ENCODE assay signal across 20 mouse cellular contexts in the genomic region with DNA sequence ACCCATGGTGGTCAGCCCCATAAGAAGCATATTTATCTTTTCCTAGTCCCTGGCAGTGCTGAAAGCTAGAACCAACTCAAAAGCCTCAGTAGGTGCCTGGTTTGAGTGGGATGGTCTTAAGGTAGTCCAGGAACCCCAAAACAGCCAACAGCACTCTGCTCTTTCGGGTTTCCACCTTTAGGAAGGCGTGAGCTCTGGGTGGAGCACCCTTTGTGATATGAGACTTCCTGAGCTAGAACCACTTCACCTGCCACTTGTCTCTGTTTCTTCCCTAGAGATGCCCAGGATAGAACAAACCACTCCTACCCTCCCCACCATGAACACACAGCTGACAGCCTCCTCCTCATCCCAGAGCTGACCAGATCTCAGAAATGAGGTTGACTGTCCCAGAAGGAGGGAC. TPM values are rescaled to one million over a fixed set of nuclear protein-coding genes. Genes with fewer than 3 reads are reported as not detected.
DNase-seq lines count a peak whose midpoint lies in the region; ATAC-seq lines count a peak whose summit lies in the region.
"Had no signal": no experiment of that assay in that cellular context is flagged by ENCODE, and none has a peak within 500 bp of the region (broad histone marks: within the 10 kb centered on the region; RNA-seq: fewer than 3 reads in every experiment).

No protein-coding gene starts in this region.

- H3K9ac ChIP-seq in heart, embryonic 15.5 days: no peak overlapping the region
- H3K9ac ChIP-seq: embryonic facial prominence, embryonic 12.5 days; forebrain, postnatal 0 days; hindbrain, embryonic 12.5 days had no signal

- ATAC-seq in heart, embryonic 15.5 days (replicated peaks; ENCODE audit: insufficient number of reproducible peaks, insufficient read depth, low FRiP score, low read depth): no peak
- peak; percentile 75 for ATAC-seq in CD4-positive, CD25-positive, alpha-beta regulatory T cell, adult 4 months
- peak; percentile 16; the same call in 1 of the 2 replicates for ATAC-seq in megakaryocyte progenitor cell, adult 5-6 weeks (replicated peaks; ENCODE audit: poor library complexity)
- ATAC-seq: forebrain, postnatal 0 days; intestine, postnatal 0 days; Patski had no signal

- H3K27me3 ChIP-seq in heart, embryonic 15.5 days: no peaks in the 10 kb centered on the region
- H3K27me3 ChIP-seq: embryonic facial prominence, embryonic 12.5 days had no signal

- H3K27ac ChIP-seq in heart, embryonic 15.5 days: peak overlapping the region; percentile 88
- H3K27ac ChIP-seq: embryonic facial prominence, embryonic 12.5 days; hindbrain, embryonic 12.5 days had no signal

- no peak for DNase-seq in heart, postnatal 14 days
- DNase-seq in CD4-positive helper T cell, adult 2 months (ENCODE audit: low read depth, low spot score): peak; percentile 74
- no peak for DNase-seq in cerebellum, postnatal 14 days
- DNase-seq in MN1 (ENCODE audit: low spot score): no peak
- DNase-seq: cerebellum, adult 11 months; cerebellum, postnatal 36 days; forebrain, postnatal 0 days; gastrocnemius, postnatal 10 days; kidney, postnatal 14 days; lung, adult 18-20 months; lung, postnatal 4 days; midbrain, embryonic 14.5 days; right cerebral cortex, postnatal 14 days had no signal

- H3K4me2 ChIP-seq in heart, embryonic 15.5 days: no peak overlapping the region
- H3K4me2 ChIP-seq: embryonic facial prominence, embryonic 12.5 days; hindbrain, embryonic 12.5 days had no signal

- H3K4me3 ChIP-seq in heart, embryonic 15.5 days: no peak overlapping the region
- H3K4me3 ChIP-seq: embryonic facial prominence, embryonic 12.5 days; hindbrain, embryonic 12.5 days had no signal

- intact Hi-C loops in heart, postnatal 14 days (cut with DNase I): no loop called here

- H3K9me3 ChIP-seq in heart, embryonic 15.5 days (replicated peaks): no peaks in the 10 kb centered on the region
- H3K9me3 ChIP-seq: embryonic facial prominence, embryonic 12.5 days; hindbrain, embryonic 12.5 days had no signal

- peaks cover 73% of the 10 kb centered on the region for H3K4me1 ChIP-seq in heart, embryonic 15.5 days (replicated peaks)

- H3K36me3 ChIP-seq in heart, embryonic 15.5 days: peaks cover 3% of the 10 kb centered on the region; the same call in 1 of the 2 replicates

- WGBS in heart, embryonic 15.5 days: 65% methylated on average over 2 of the region's 2 CpGs

RNA-seq across cellular contexts. Expression of a gene that starts 27.3 kb away (rescaled TPM):
- polyA plus RNA-seq in heart, embryonic 15.5 days (2015; fragmentation: Nextera tagmentation; extraction: Ambion mirVana): 26.7 and 29.1 TPM in 2 replicates
- 10 to 100 TPM; 22.8 to 23.9 TPM for total RNA-seq in heart, postnatal 14 days (2021)
- 10 to 100 TPM; 22.6 to 24.4 TPM for polyA plus RNA-seq in CD4-positive, CD25-positive, alpha-beta regulatory T cell, adult 4 months (2017; shearing (Covaris generic))
- 8.9 and 11.9 TPM in 2 replicates for total RNA-seq in megakaryocyte progenitor cell, adult 5-6 weeks (2015)
- 7.5 and 10.8 TPM in 2 replicates for total RNA-seq in megakaryocyte progenitor cell, adult 5-6 weeks (2017)

RNA-seq across cellular contexts. Expression of a gene that starts 38.0 kb away (rescaled TPM):
- polyA plus RNA-seq in heart, embryonic 15.5 days (2015; fragmentation: Nextera tagmentation; extraction: Ambion mirVana): 15.9 and 16.1 TPM in 2 replicates
- 10 to 100 TPM; 26.1 to 30.9 TPM for total RNA-seq in heart, postnatal 14 days (2021)
- not detected for polyA plus RNA-seq in CD4-positive, CD25-positive, alpha-beta regulatory T cell, adult 4 months (2017; shearing (Covaris generic))
- total RNA-seq in megakaryocyte progenitor cell, adult 5-6 weeks (2015): 1.4 TPM in 2 replicates
- total RNA-seq in megakaryocyte progenitor cell, adult 5-6 weeks (2017): 0.54 and 2.5 TPM in 2 replicates

Comparison
In these comparisons a context has a peak if more than half of its experiments do, and no peak if none do; other contexts are left out.
1. RNA of a gene that starts 38.0 kb away (total RNA-seq): 26.1 to 30.9 TPM in heart, postnatal 14 days; 0.54 to 2.5 TPM in megakaryocyte progenitor cell, adult 5-6 weeks; every median in the first group is over 4 times any median in the second.